Mouse (Mus musculus) MEL (cell line): ENCODE measurements at regions not wholly inside any gene's neighbourhood (a gene's known extent, or its start where the extent isn't known, plus 50 kb on each side); places are given as distances from the start of the nearest gene placed in this dataset.

ENCODE experiments used
- DNase-seq: peaks from one replicate; pipeline ENCODE4 v3.0.0; 2011; ENCODE audit warnings: low read depth, low spot score
- H3K27ac ChIP-seq: 2 replicates; pipeline ENCODE4 v1.5.1; 2012; ENCODE audit warnings: low read depth, mild to moderate bottlenecking, control low read depth, low read length, moderate library complexity; ENCODE audit not compliant: control insufficient read depth
- H3K27me3 ChIP-seq, 2 experiments: fragments of 150-350 bp in 1 of 2; sonication (generic) in 1 of 2; 2 replicates each; pipeline ENCODE4 v1.6.1; 2012; ENCODE audit warnings: low read length in 2 of 2, mild to moderate bottlenecking in 2 of 2, improper control_type of control experiment in 1 of 2, moderate library complexity in 1 of 2; ENCODE audit not compliant: insufficient read depth in 2 of 2, control insufficient read depth in 1 of 2
- H3K36me3 ChIP-seq, 2 experiments: 2 replicates each; pipeline ENCODE4 v1.6.1; 2012 to 2014; ENCODE audit warnings: low read length in 2 of 2, improper control_type of control experiment in 1 of 2, inconsistent platforms in 1 of 2, mild to moderate bottlenecking in 1 of 2; ENCODE audit not compliant: insufficient read depth in 2 of 2, control insufficient read depth in 1 of 2
- H3K4me1 ChIP-seq, 2 experiments: fragments of 150-350 bp in 1 of 2; sonication (generic) in 1 of 2; 2 replicates each; pipeline ENCODE4 v1.6.1; 2012; ENCODE audit warnings: low read length in 2 of 2, improper control_type of control experiment in 1 of 2, mild to moderate bottlenecking in 1 of 2; ENCODE audit not compliant: insufficient read depth in 2 of 2, control insufficient read depth in 1 of 2
- H3K4me3 ChIP-seq, 2 experiments: fragments of 150-350 bp in 1 of 2; sonication (generic) in 1 of 2; 2 replicates each; pipeline ENCODE4 v1.5.1; 2012; ENCODE audit warnings: low read depth in 2 of 2, low read length in 2 of 2, mild to moderate bottlenecking in 2 of 2, moderate library complexity in 2 of 2, control low read depth in 1 of 2, improper control_type of control experiment in 1 of 2; ENCODE audit not compliant: control insufficient read depth in 1 of 2, insufficient read depth in 1 of 2
- H3K79me2 ChIP-seq: 2 replicates; pipeline ENCODE4 v1.6.1; 2012; ENCODE audit warnings: mild to moderate bottlenecking, low read length, moderate library complexity; ENCODE audit not compliant: control insufficient read depth, poor library complexity, insufficient read depth
- H3K9ac ChIP-seq: 2 replicates; pipeline ENCODE4 v1.6.1; 2012; ENCODE audit warnings: low read depth, mild to moderate bottlenecking, control low read depth, low read length, moderate library complexity; ENCODE audit not compliant: control insufficient read depth, poor library complexity, severe bottlenecking
- H3K9me3 ChIP-seq: fragments of 150-350 bp; sonication (generic); replicated peaks from 2 replicates; pipeline ENCODE4 v1.6.1; 2012; ENCODE audit warnings: mild to moderate bottlenecking, low read length, improper control_type of control experiment, moderate library complexity; ENCODE audit not compliant: insufficient read depth
- EP300 ChIP-seq, 2 experiments: IDR thresholded peaks; 2 replicates each; pipeline ENCODE4 v1.6.1; 2011; ENCODE audit warnings: improper control_type of control experiment in 2 of 2, low read length in 2 of 2, low read depth in 1 of 2, mild to moderate bottlenecking in 1 of 2
- ETS1 ChIP-seq: IDR thresholded peaks from 2 replicates; pipeline ENCODE4 v1.6.1; 2012; ENCODE audit warnings: low read depth, mild to moderate bottlenecking, inconsistent platforms, low read length, improper control_type of control experiment, moderate library complexity
- POLR2A ChIP-seq, 2 experiments: IDR thresholded peaks; 2 replicates each; pipeline ENCODE4 v1.6.1; 2011 to 2012; ENCODE audit warnings: low read length in 2 of 2, mild to moderate bottlenecking in 2 of 2, control low read depth in 1 of 2, improper control_type of control experiment in 1 of 2, low read depth in 1 of 2, moderate library complexity in 1 of 2; ENCODE audit not compliant: control insufficient read depth in 1 of 2, insufficient read depth in 1 of 2, poor library complexity in 1 of 2
- RCOR1 ChIP-seq: IDR thresholded peaks from 2 replicates; pipeline ENCODE4 v1.6.1; 2012; ENCODE audit warnings: low read depth, mild to moderate bottlenecking, inconsistent platforms, low read length, improper control_type of control experiment
- SMC3 ChIP-seq: IDR thresholded peaks from 2 replicates; pipeline ENCODE4 v1.6.1; 2011; ENCODE audit warnings: low read depth, low read length, improper control_type of control experiment

DNA sequence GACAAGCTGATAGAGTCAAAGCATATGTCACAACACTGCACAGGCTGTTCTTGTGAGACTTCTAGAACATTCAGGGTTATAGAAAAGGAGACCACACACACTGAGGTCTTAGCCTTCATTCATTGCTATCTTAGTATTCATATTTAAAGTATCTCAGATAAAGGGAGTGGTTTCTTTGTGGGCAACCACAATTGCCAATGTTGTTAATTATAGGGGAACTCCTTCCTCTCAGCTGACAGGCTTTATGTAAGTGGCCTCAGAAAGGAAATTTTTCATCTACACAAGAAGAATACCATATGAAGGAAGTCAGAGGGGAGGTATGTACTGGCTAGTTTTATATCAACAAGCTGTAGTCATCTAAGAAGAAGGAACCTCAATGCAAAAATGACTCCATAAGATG, 53.0 kb upstream of the Rfc3 start:
- Histone ChIP-seq H3K4me3 (no peak overlapping the region), H3K27ac (no peak overlapping the region), H3K9me3 (no peaks in the 10 kb centered on the region), H3K79me2 (no peaks in the 10 kb centered on the region), H3K9ac (no peak overlapping the region), H3K36me3 (no peaks in the 10 kb centered on the region), H3K4me1 (no peaks in the 10 kb centered on the region), H3K27me3 (no peaks in the 10 kb centered on the region)
- TF ChIP-seq POLR2A (IDR thresholded peaks at IDR 0.05; ENCODE audit: control insufficient read depth in 1 of 2, insufficient read depth in 1 of 2, low read depth in 1 of 2, low read length in 2 of 2, poor library complexity in 1 of 2) = no peak
- TF ChIP-seq ETS1 = peak; percentile 61
- no peak for TF ChIP-seq RCOR1
- peak in 1 of 2 experiments; percentile 18; a peak in 1 of 4 replicates for TF ChIP-seq EP300 (IDR thresholded peaks at IDR 0.05; ENCODE audit: low read depth in 1 of 2, low read length in 2 of 2)
- TF ChIP-seq SMC3 = no peak
- DNase-seq = no peak
